Mouse (Mus musculus) gastrocnemius, postnatal 4 days (tissue): ENCODE measurements around the gene March2. TPM values are rescaled to one million over a fixed set of nuclear protein-coding genes. Genes with fewer than 3 reads are reported as not detected.
A peak's percentile ranks its signal among the peaks of the same experiment; 100 is the strongest.

Experiments
- DNase-seq, 2 experiments: peaks; one replicate each; pipeline ENCODE4 v3.0.0; 2021 to 2022; ENCODE audit warnings: low spot score in 2 of 2, mixed read lengths in 2 of 2
- total RNA-seq, 2 experiments: library from RNA; stranded (reverse); gene quantifications; 2 replicates each; pipeline ENCODE4 v1.2.3; 2021

The March2 gene
- total RNA-seq, 2 experiments from 2014 or later: 67.5 to 67.8 TPM

GRCm38 (mm10) chr17:33718944-33719725 is 665 bp upstream of the March2 start:
- no peak for DNase-seq

- DNase-seq: no peak
These were observed 488 bp downstream of the March2 start for GRCm38 (mm10) chr17:33717982-33718381.

GRCm38 (mm10) chr17:33717246-33717645 is 1.2 kb downstream of the March2 start:
- no peak for DNase-seq

GRCm38 (mm10) chr17:33714779-33715178 is 3.7 kb downstream of the March2 start:
- no peak for DNase-seq

- no peak for DNase-seq
These were observed 5.2 kb downstream of the March2 start for GRCm38 (mm10) chr17:33713271-33713670.

GRCm38 (mm10) chr17:33709834-33710233 is 8.6 kb downstream of the March2 start:
- DNase-seq: no peak

- no peak for DNase-seq
These were observed 15.4 kb downstream of the March2 start for GRCm38 (mm10) chr17:33703091-33703490.

GRCm38 (mm10) chr17:33702178-33702577 is 16.3 kb downstream of the March2 start:
- no peak for DNase-seq

GRCm38 (mm10) chr17:33695471-33695870 is 23.0 kb downstream of the March2 start:
- DNase-seq: no peak

GRCm38 (mm10) chr17:33686760-33687159 is 31.7 kb downstream of the March2 start, which contains the start of gene Hnrnpm:
TSS of gene Hnrnpm (minus strand) at chr17:33686860.
- no peak for DNase-seq

GRCm38 (mm10) chr17:33685249-33685653 is 33.2 kb downstream of the March2 start:
- DNase-seq: peak; percentile 97 to 99

- DNase-seq: peak; percentile 29 to 67
These were observed 33.7 kb downstream of the March2 start for GRCm38 (mm10) chr17:33684671-33685231.

GRCm38 (mm10) chr17:33681767-33682166 is 36.7 kb downstream of the March2 start:
- no peak for DNase-seq

GRCm38 (mm10) chr17:33678771-33679170 is 39.7 kb downstream of the March2 start:
- no peak for DNase-seq

GRCm38 (mm10) chr17:33676086-33676485 is 42.4 kb downstream of the March2 start:
- no peak for DNase-seq

GRCm38 (mm10) chr17:33675452-33675851 is 43.0 kb downstream of the March2 start:
- no peak for DNase-seq

- DNase-seq: no peak
These were observed 44.6 kb downstream of the March2 start for GRCm38 (mm10) chr17:33673837-33674236.

GRCm38 (mm10) chr17:33669681-33670080 is 48.8 kb downstream of the March2 start:
- DNase-seq: no peak

- no peak for DNase-seq
These were observed 51.7 kb downstream of the March2 start for GRCm38 (mm10) chr17:33666813-33667212.

GRCm38 (mm10) chr17:33649781-33650475 is 68.5 kb downstream of the March2 start:
- DNase-seq: no peak

- no peak for DNase-seq
These were observed 73.4 kb downstream of the March2 start for GRCm38 (mm10) chr17:33645073-33645472.

GRCm38 (mm10) chr17:33644068-33644467 is 74.4 kb downstream of the March2 start:
- no peak for DNase-seq
